Mouse (Mus musculus) heart, adult 2 months (tissue): ENCODE results near the gene Jade2. TPM values are rescaled to one million over a fixed set of nuclear protein-coding genes. Genes with fewer than 3 reads are reported as not detected.

Experiments used
- DNase-seq, 2 experiments: peaks; one replicate each; pipeline ENCODE4 v3.0.0; 2021
- H3K27ac ChIP-seq: fragments of 200-600 bp; 2 replicates; pipeline ENCODE4 v1.8.1; 2022
- H3K27me3 ChIP-seq: fragments of 200-500 bp; 2 replicates; pipeline ENCODE4 v1.6.1; 2012; ENCODE audit warnings: mild to moderate bottlenecking, low read length, inconsistent platforms, mixed read lengths; ENCODE audit not compliant: control insufficient read depth, insufficient read depth
- H3K36me3 ChIP-seq: fragments of 200-500 bp; 2 replicates; pipeline ENCODE4 v1.6.1; 2012; ENCODE audit warnings: low read length, inconsistent platforms; ENCODE audit not compliant: control insufficient read depth, insufficient read depth
- H3K4me1 ChIP-seq: fragments of 200-500 bp; 2 replicates; pipeline ENCODE4 v1.6.1; 2011; ENCODE audit warnings: low read length; ENCODE audit not compliant: control insufficient read depth, insufficient read depth
- H3K4me3 ChIP-seq: fragments of 200-600 bp; 2 replicates; pipeline ENCODE4 v1.8.1; 2022
- H3K79me2 ChIP-seq: fragments of 200-500 bp; replicated peaks from 2 replicates; pipeline ENCODE4 v1.6.1; 2012; ENCODE audit warnings: mild to moderate bottlenecking, inconsistent platforms, low read length, moderate library complexity, mixed read lengths; ENCODE audit not compliant: control insufficient read depth, insufficient read depth
- H3K9ac ChIP-seq: fragments of 200-500 bp; 2 replicates; pipeline ENCODE4 v1.6.1; 2012; ENCODE audit warnings: low read depth, mild to moderate bottlenecking, control low read depth, inconsistent platforms, low read length, mixed read lengths
- CTCF ChIP-seq: fragments of 200-600 bp; IDR thresholded peaks from 2 replicates; pipeline ENCODE4 v1.8.1; 2022; ENCODE audit warnings: antibody characterized with exemption, mild to moderate bottlenecking, moderate library complexity
- EP300 ChIP-seq: fragments of 200-500 bp; IDR thresholded peaks from 2 replicates; pipeline ENCODE4 v1.6.1; 2011; ENCODE audit warnings: low read depth, low read length, control low read depth; ENCODE audit not compliant: insufficient read depth
- POLR2A ChIP-seq: fragments of 200-500 bp; IDR thresholded peaks from 2 replicates; pipeline ENCODE4 v1.6.1; 2011; ENCODE audit warnings: mild to moderate bottlenecking, low read depth, low read length, control low read depth; ENCODE audit not compliant: insufficient read depth
- WGBS: fragments of 180-500 bp; shearing (Covaris S2); methylation state at CpG from one replicate; pipeline ENCODE4 v1.1.7; 2018; 5-methylcytosine and 5-hydroxymethylcytosine counted together
- intact Hi-C: fragments of 180-260 bp; cut with DNase I; formaldehyde crosslinking; loops from one replicate; pipeline ENCODE4 v1.15.1; 2025
- polyA plus RNA-seq: library from polyadenylated mRNA; depleted of rRNA; stranded (reverse); fragments of >200 nt; gene quantifications from 2 replicates; pipeline ENCODE4 v1.2.3, GENCODE M21; 2012
- total RNA-seq, 2 experiments: library from RNA; stranded (reverse); gene quantifications; 2 replicates each; pipeline ENCODE4 v1.2.3; 2021

The Jade2 gene
- total and polyA plus RNA-seq, 3 experiments: 7.3 to 12.4 (median 11.3) TPM

GRCm38 (mm10) chr11:51835598-51835997, 21.9 kb downstream of the Jade2 start:
- H3K79me2 ChIP-seq: no peaks in the 10 kb centered on the region
- TF ChIP-seq CTCF: no peak
- TF ChIP-seq POLR2A: no peak
- no peak for TF ChIP-seq EP300
- no peaks in the 10 kb centered on the region for H3K36me3 ChIP-seq
- intact Hi-C loops: no loop called here
- H3K27me3 ChIP-seq: no peaks in the 10 kb centered on the region
- H3K4me1 ChIP-seq: no peaks in the 10 kb centered on the region
- WGBS: 94% methylated on average over 12 of the region's 12 CpGs
- H3K9ac ChIP-seq: no peak overlapping the region
- no peak for DNase-seq
- no peak overlapping the region for H3K27ac ChIP-seq
- no peak overlapping the region for H3K4me3 ChIP-seq

GRCm38 (mm10) chr11:51834067-51834411, 23.4 kb downstream of the Jade2 start:
- no peaks in the 10 kb centered on the region for H3K36me3 ChIP-seq
- no peaks in the 10 kb centered on the region for H3K4me1 ChIP-seq
- DNase-seq: no peak
- H3K79me2 ChIP-seq: no peaks in the 10 kb centered on the region
- H3K27me3 ChIP-seq: no peaks in the 10 kb centered on the region
- no peak overlapping the region for H3K27ac ChIP-seq
- no peak for TF ChIP-seq CTCF
- no peak for TF ChIP-seq EP300
- TF ChIP-seq POLR2A: no peak
- 90% methylated on average over 8 of the region's 8 CpGs for WGBS
- no peak overlapping the region for H3K9ac ChIP-seq
- intact Hi-C loops: no loop called here
- no peak overlapping the region for H3K4me3 ChIP-seq

- no peaks in the 10 kb centered on the region for H3K27me3 ChIP-seq
- 83% methylated on average over 10 of the region's 10 CpGs for WGBS
- no peak overlapping the region for H3K27ac ChIP-seq
- no peaks in the 10 kb centered on the region for H3K4me1 ChIP-seq
- H3K36me3 ChIP-seq: no peaks in the 10 kb centered on the region
- no peaks in the 10 kb centered on the region for H3K79me2 ChIP-seq
- H3K4me3 ChIP-seq: no peak overlapping the region
- no peak overlapping the region for H3K9ac ChIP-seq
- DNase-seq: no peak
- intact Hi-C loops: no loop called here
- TF ChIP-seq EP300: no peak
Measured at GRCm38 (mm10) chr11:51833393-51834066, 23.9 kb downstream of the Jade2 start.

- no peak overlapping the region for H3K27ac ChIP-seq
- H3K36me3 ChIP-seq: no peaks in the 10 kb centered on the region
- WGBS: 85% methylated on average over 5 of the region's 5 CpGs
- TF ChIP-seq POLR2A (no peak), CTCF (no peak), EP300 (no peak)
- H3K4me3 ChIP-seq: no peak overlapping the region
- no peaks in the 10 kb centered on the region for H3K4me1 ChIP-seq
- H3K79me2 ChIP-seq: no peaks in the 10 kb centered on the region
- H3K27me3 ChIP-seq: no peaks in the 10 kb centered on the region
- H3K9ac ChIP-seq: no peak overlapping the region
- DNase-seq: no peak
- intact Hi-C loops: no loop called here
Measured at GRCm38 (mm10) chr11:51832992-51833391, 24.5 kb downstream of the Jade2 start.

- no peaks in the 10 kb centered on the region for H3K79me2 ChIP-seq
Measured at GRCm38 (mm10) chr11:51831962-51832909, 25.2 kb downstream of the Jade2 start.

GRCm38 (mm10) chr11:51824867-51825424, 32.5 kb downstream of the Jade2 start:
- DNase-seq: no peak
- WGBS: 84% methylated on average over 19 of the region's 19 CpGs
- H3K27me3 ChIP-seq: no peaks in the 10 kb centered on the region
- intact Hi-C loops: no loop called here
- TF ChIP-seq CTCF: no peak
- TF ChIP-seq EP300: no peak
- no peak for TF ChIP-seq POLR2A
- H3K9ac ChIP-seq: no peak overlapping the region
- H3K27ac ChIP-seq: no peak overlapping the region
- no peaks in the 10 kb centered on the region for H3K36me3 ChIP-seq
- no peaks in the 10 kb centered on the region for H3K79me2 ChIP-seq
- H3K4me1 ChIP-seq: peaks cover 6% of the 10 kb centered on the region; the same call in 1 of the 2 replicates
- no peak overlapping the region for H3K4me3 ChIP-seq

More at GRCm38 (mm10) chr11:51831962-51832909, 25.2 kb downstream of the Jade2 start:
- Histone ChIP-seq H3K9ac (no peak overlapping the region), H3K27me3 (no peaks in the 10 kb centered on the region), H3K27ac (no peak overlapping the region), H3K4me3 (no peak overlapping the region), H3K36me3 (no peaks in the 10 kb centered on the region), H3K4me1 (no peaks in the 10 kb centered on the region)
- no peak for TF ChIP-seq CTCF
- no peak for TF ChIP-seq POLR2A
- no peak for TF ChIP-seq EP300
- peak in 1 of 2 experiments; percentile 35 for DNase-seq
- 73% methylated on average over 4 of the region's 4 CpGs for WGBS
- intact Hi-C loops: no loop called here
